Comparison of ENCODE assay signal across 1 mouse cellular context in genomic region chr6:48737688-48738087, GRCm38 (mm10).
TF ChIP-seq lines count a peak whose summit lies in the region.

No protein-coding gene starts in this region.

TF ChIP-seq in CH12.LX, 34 proteins besides CTCF, POLR2A, EP300 and RAD21:
- no peak for TF ChIP-seq RCOR1 (conservative IDR thresholded peaks at IDR 0.05; ENCODE audit: low read depth, low read length)
- no peak for TF ChIP-seq BHLHE40 (IDR thresholded peaks at IDR 0.05; ENCODE audit: low read depth, low read length)
- no peak for TF ChIP-seq NRF1 (IDR thresholded peaks at IDR 0.05; ENCODE audit: low read depth, low read length)
- no peak for TF ChIP-seq TBP (conservative IDR thresholded peaks at IDR 0.05; ENCODE audit: low read depth, low read length)
- TF ChIP-seq PAX5 (IDR thresholded peaks at IDR 0.05; ENCODE audit: low read length) = no peak
- TF ChIP-seq ETS1 (conservative IDR thresholded peaks at IDR 0.05; ENCODE audit: low read depth, low read length) = no peak
- no peak for TF ChIP-seq SIN3A (IDR thresholded peaks at IDR 0.05; ENCODE audit: low read length)
- no peak for TF ChIP-seq HCFC1 (IDR thresholded peaks at IDR 0.05; ENCODE audit: low read depth, low read length)
- no peak for TF ChIP-seq MAFK (IDR thresholded peaks at IDR 0.05; ENCODE audit: insufficient replicate concordance, low read length)
- TF ChIP-seq UBTF (IDR thresholded peaks at IDR 0.05; ENCODE audit: low read depth, low read length) = no peak
- no peak for TF ChIP-seq ZC3H11A (IDR thresholded peaks at IDR 0.05; ENCODE audit: low read depth, low read length)
- TF ChIP-seq CHD2 (IDR thresholded peaks at IDR 0.05; ENCODE audit: low read length) = no peak
- no peak for TF ChIP-seq JUN (IDR thresholded peaks at IDR 0.05; ENCODE audit: insufficient read depth, low read depth, low read length)
